Mouse (Mus musculus) heart, embryonic 16.5 days (tissue): Measurements from ENCODE around the gene Ncoa3. TPM values are rescaled to one million over a fixed set of nuclear protein-coding genes. Genes with fewer than 3 reads are reported as not detected.

Source experiments
- ATAC-seq: fragments of 200-750 bp; cut with Nextera tagmentation; replicated peaks from 2 replicates; pipeline ENCODE4 v1.8.0; 2017; ENCODE audit warnings: moderate number of reproducible peaks; ENCODE audit not compliant: insufficient read depth, low FRiP score; ENCODE audit errors: extremely low read depth
- H3K27ac ChIP-seq: fragments of 300-500 bp; sonication (generic); 2 replicates; pipeline ENCODE4 v1.5.1; 2014; ENCODE audit warnings: mild to moderate bottlenecking, low read length, control low read depth, moderate library complexity
- H3K27me3 ChIP-seq: fragments of 300-500 bp; sonication (generic); 2 replicates; pipeline ENCODE4 v1.6.1; 2014; ENCODE audit warnings: low read length, mixed read lengths; ENCODE audit not compliant: control insufficient read depth, insufficient read depth
- H3K36me3 ChIP-seq: fragments of 300-500 bp; sonication (generic); 2 replicates; pipeline ENCODE4 v1.6.1; 2014; ENCODE audit not compliant: control insufficient read depth, insufficient read depth
- H3K4me1 ChIP-seq: fragments of 300-500 bp; sonication (generic); 2 replicates; pipeline ENCODE4 v1.6.1; 2014; ENCODE audit warnings: low read length, mixed read lengths; ENCODE audit not compliant: control insufficient read depth, insufficient read depth
- H3K4me2 ChIP-seq: fragments of 300-500 bp; sonication (generic); 2 replicates; pipeline ENCODE4 v1.6.1; 2014; ENCODE audit warnings: low read depth, mild to moderate bottlenecking, control low read depth, low read length
- H3K4me3 ChIP-seq: fragments of 300-500 bp; sonication (generic); 2 replicates; pipeline ENCODE4 v1.5.1; 2014; ENCODE audit warnings: mild to moderate bottlenecking, control low read depth, low read length
- H3K9ac ChIP-seq: fragments of 300-500 bp; sonication (generic); 2 replicates; pipeline ENCODE4 v1.6.1; 2014; ENCODE audit warnings: low read length, control low read depth
- H3K9me3 ChIP-seq: fragments of 300-500 bp; sonication (generic); replicated peaks from 2 replicates; pipeline ENCODE4 v1.6.1; 2016; ENCODE audit warnings: low read length; ENCODE audit not compliant: control insufficient read depth
- WGBS: fragments of 180-500 bp; shearing (Covaris S2); extraction: QIAGEN DNeasy Blood & Tissue Kit; methylation state at CpG from one replicate; pipeline ENCODE4 v1.1.7; 2014; 5-methylcytosine and 5-hydroxymethylcytosine counted together
- polyA plus RNA-seq: library from polyadenylated mRNA; unstranded; fragments of >200 nt; fragmentation: Nextera tagmentation; extraction: Ambion mirVana; gene quantifications from 2 replicates; pipeline ENCODE4 v1.2.1, GENCODE M21; 2015

Gene Ncoa3
- polyA plus RNA-seq, 1 experiment from 2014 or later: 9.5 TPM

GRCm38 (mm10) chr2:166097443-166098291 lies 105.2 kb downstream of the Ncoa3 start:
- H3K9ac ChIP-seq: peak overlapping the region; percentile 41; the same call in 1 of the 2 replicates
- peaks cover 14% of the 10 kb centered on the region for H3K36me3 ChIP-seq
- ATAC-seq: no peak
- H3K27me3 ChIP-seq: no peaks in the 10 kb centered on the region
- H3K9me3 ChIP-seq: 0 out of 2 replicates have a peak, but pooled peaks cover 2% of the 10 kb centered on the region
- peaks cover 40% of the 10 kb centered on the region for H3K4me1 ChIP-seq
- no peak overlapping the region for H3K4me2 ChIP-seq
- 65% methylated on average over 18 of the region's 18 CpGs for WGBS
- H3K4me3 ChIP-seq: no peak overlapping the region
- peak overlapping the region; percentile 37 for H3K27ac ChIP-seq

- Histone ChIP-seq H3K9me3 (0 out of 2 replicates have a peak, but pooled peaks cover 2% of the 10 kb centered on the region), H3K27me3 (no peaks in the 10 kb centered on the region), H3K4me2 (no peak overlapping the region), H3K27ac (peak overlapping the region; percentile 37), H3K4me3 (no peak overlapping the region), H3K36me3 (peaks cover 9% of the 10 kb centered on the region), H3K4me1 (peaks cover 43% of the 10 kb centered on the region), H3K9ac (peak overlapping the region; percentile 41; the same call in 1 of the 2 replicates)
- ATAC-seq: no peak
- 51% methylated on average over 15 of the region's 15 CpGs for WGBS
Observed at GRCm38 (mm10) chr2:166098292-166098933, 106.0 kb downstream of the Ncoa3 start.

GRCm38 (mm10) chr2:166100309-166101262 lies 108.2 kb downstream of the Ncoa3 start:
- Histone ChIP-seq H3K27ac (peak overlapping the region; percentile 56), H3K27me3 (no peaks in the 10 kb centered on the region), H3K4me3 (no peak overlapping the region), H3K9me3 (0 out of 2 replicates have a peak, but pooled peaks cover 2% of the 10 kb centered on the region), H3K9ac (no peak overlapping the region), H3K4me2 (no peak overlapping the region), H3K36me3 (no peaks in the 10 kb centered on the region), H3K4me1 (peaks cover 53% of the 10 kb centered on the region)
- ATAC-seq: peak; percentile 24; the same call in 1 of the 2 replicates
- WGBS: 52% methylated on average over 21 of the region's 21 CpGs

- no peak overlapping the region for H3K4me2 ChIP-seq
- H3K4me1 ChIP-seq: peaks cover 51% of the 10 kb centered on the region
- WGBS: 56% methylated on average over 7 of the region's 7 CpGs
- H3K27me3 ChIP-seq: no peaks in the 10 kb centered on the region
- no peaks in the 10 kb centered on the region for H3K36me3 ChIP-seq
- no peak overlapping the region for H3K9ac ChIP-seq
- no peak for ATAC-seq
- no peak overlapping the region for H3K27ac ChIP-seq
- H3K4me3 ChIP-seq: no peak overlapping the region
- no peaks in the 10 kb centered on the region for H3K9me3 ChIP-seq
Observed at GRCm38 (mm10) chr2:166102893-166103292, 110.5 kb downstream of the Ncoa3 start.

GRCm38 (mm10) chr2:166105911-166106310 lies 113.5 kb downstream of the Ncoa3 start:
- Histone ChIP-seq H3K4me3 (no peak overlapping the region), H3K27me3 (no peaks in the 10 kb centered on the region), H3K36me3 (no peaks in the 10 kb centered on the region), H3K9ac (peak overlapping the region; percentile 37; the same call in 1 of the 2 replicates), H3K9me3 (no peaks in the 10 kb centered on the region), H3K4me2 (no peak overlapping the region; the same call in 1 of the 2 replicates), H3K27ac (peak overlapping the region; percentile 81), H3K4me1 (peaks cover 36% of the 10 kb centered on the region)
- 55% methylated on average over 9 of the region's 9 CpGs for WGBS
- ATAC-seq: peak; percentile 50

GRCm38 (mm10) chr2:166106631-166107030 lies 114.2 kb downstream of the Ncoa3 start:
- Histone ChIP-seq H3K36me3 (no peaks in the 10 kb centered on the region), H3K4me1 (peaks cover 32% of the 10 kb centered on the region), H3K9ac (no peak overlapping the region; the same call in 1 of the 2 replicates), H3K27me3 (no peaks in the 10 kb centered on the region), H3K9me3 (no peaks in the 10 kb centered on the region), H3K27ac (peak overlapping the region; percentile 81), H3K4me2 (no peak overlapping the region), H3K4me3 (no peak overlapping the region)
- ATAC-seq: no peak
- 66% methylated on average over 2 of the region's 2 CpGs for WGBS

GRCm38 (mm10) chr2:166107911-166108310 lies 115.5 kb downstream of the Ncoa3 start:
- no peak overlapping the region for H3K27ac ChIP-seq
- H3K9ac ChIP-seq: no peak overlapping the region
- H3K4me3 ChIP-seq: no peak overlapping the region
- ATAC-seq: no peak
- WGBS: 82% methylated on average over 5 of the region's 5 CpGs
- H3K9me3 ChIP-seq: no peaks in the 10 kb centered on the region
- no peak overlapping the region for H3K4me2 ChIP-seq
- peaks cover 28% of the 10 kb centered on the region for H3K4me1 ChIP-seq
- no peaks in the 10 kb centered on the region for H3K27me3 ChIP-seq
- H3K36me3 ChIP-seq: no peaks in the 10 kb centered on the region

- no peaks in the 10 kb centered on the region for H3K36me3 ChIP-seq
- WGBS: 27% methylated on average over 4 of the region's 4 CpGs
- peaks cover 25% of the 10 kb centered on the region for H3K4me1 ChIP-seq
- H3K27ac ChIP-seq: no peak overlapping the region; the same call in 1 of the 2 replicates
- ATAC-seq: 0 out of 2 replicates have a peak, but pooled peaks have one; percentile 8
- H3K9me3 ChIP-seq: no peaks in the 10 kb centered on the region
- H3K27me3 ChIP-seq: no peaks in the 10 kb centered on the region
- H3K4me2 ChIP-seq: no peak overlapping the region
- H3K4me3 ChIP-seq: no peak overlapping the region
- H3K9ac ChIP-seq: no peak overlapping the region
Observed at GRCm38 (mm10) chr2:166108326-166108725, 115.9 kb downstream of the Ncoa3 start.
